27 mouse cellular contexts compared by ENCODE assay signal in genomic region chr3:127720050-127720449, GRCm38 (mm10).
DNase-seq lines count a peak whose midpoint lies in the region; ATAC-seq lines count a peak whose summit lies in the region.
"Had no signal": no experiment of that assay in that cellular context is flagged by ENCODE, and none has a peak within 500 bp of the region (broad histone marks: within the 10 kb centered on the region; RNA-seq: fewer than 3 reads in every experiment).

No protein-coding gene starts in this region.

- ATAC-seq in hindbrain, embryonic 12.5 days (ENCODE audit: low FRiP score) = no peak
- no peak for ATAC-seq in midbrain, embryonic 14.5 days (ENCODE audit: low FRiP score, low TSS enrichment)
- ATAC-seq in midbrain, embryonic 13.5 days = peak; percentile 59
- ATAC-seq in neural tube, embryonic 15.5 days (ENCODE audit: low FRiP score) = no peak
- ATAC-seq in cerebellum, adult (ENCODE audit: insufficient number of reproducible peaks, low FRiP score, low TSS enrichment) = no peak
- ATAC-seq: lung, postnatal 0 days; Patski had no signal

- no peak for DNase-seq in hindbrain, embryonic 10.5 days (ENCODE audit: low spot score)
- no peak for DNase-seq in midbrain, embryonic 10.5 days (ENCODE audit: low spot score)
- DNase-seq in midbrain, embryonic 14.5 days = no peak
- DNase-seq: adrenal gland, postnatal 36 days; B cell, adult 2 months; cerebellum, adult 11 months; cerebellum, adult 9-11 months; gastrocnemius, postnatal 25 days; heart, adult 2 months; heart, postnatal 36 days; kidney, adult 9 months; kidney, postnatal 4 days; liver, embryonic 13.5 days; right cerebral cortex, adult 18-20 months; thymus, adult 18-20 months; thymus, postnatal 36 days had no signal

- peaks cover 31% of the 10 kb centered on the region for H3K27me3 ChIP-seq in hindbrain, embryonic 10.5 days (ENCODE audit: insufficient read depth, poor library complexity, severe bottlenecking)
- H3K27me3 ChIP-seq in hindbrain, embryonic 12.5 days = peaks cover 8% of the 10 kb centered on the region; the same call in 1 of the 2 replicates
- H3K27me3 ChIP-seq in midbrain, embryonic 10.5 days (ENCODE audit: low read depth, poor library complexity, severe bottlenecking) = peaks cover 56% of the 10 kb centered on the region
- H3K27me3 ChIP-seq in midbrain, embryonic 14.5 days (ENCODE audit: control insufficient read depth, insufficient read depth, low read length) = no peaks in the 10 kb centered on the region; the same call in 1 of the 2 replicates
- H3K27me3 ChIP-seq in midbrain, embryonic 13.5 days = peaks cover 42% of the 10 kb centered on the region
- 0 out of 2 replicates have a peak, but pooled peaks cover 12% of the 10 kb centered on the region for H3K27me3 ChIP-seq in neural tube, embryonic 15.5 days (replicated peaks)
- H3K27me3 ChIP-seq: CH12.LX; embryonic facial prominence, embryonic 15.5 days; heart, embryonic 15.5 days; hindbrain, embryonic 15.5 days; liver, embryonic 13.5 days; Patski had no signal

- H3K4me3 ChIP-seq in hindbrain, embryonic 10.5 days = no peak overlapping the region
- no peak overlapping the region for H3K4me3 ChIP-seq in hindbrain, embryonic 12.5 days
- no peak overlapping the region for H3K4me3 ChIP-seq in midbrain, embryonic 10.5 days
- no peak overlapping the region for H3K4me3 ChIP-seq in midbrain, embryonic 14.5 days (replicated peaks; ENCODE audit: low read depth, low read length)
- no peak overlapping the region for H3K4me3 ChIP-seq in midbrain, embryonic 13.5 days (replicated peaks)
- no peak overlapping the region for H3K4me3 ChIP-seq in neural tube, embryonic 15.5 days (replicated peaks)
- H3K4me3 ChIP-seq: embryonic facial prominence, embryonic 15.5 days; heart, adult 2 months; heart, embryonic 15.5 days; hindbrain, embryonic 15.5 days; liver, embryonic 13.5 days had no signal

- H3K4me1 ChIP-seq in hindbrain, embryonic 10.5 days (replicated peaks) = peaks cover 37% of the 10 kb centered on the region
- H3K4me1 ChIP-seq in hindbrain, embryonic 12.5 days = peaks cover 16% of the 10 kb centered on the region
- peaks cover 49% of the 10 kb centered on the region for H3K4me1 ChIP-seq in midbrain, embryonic 10.5 days
- 0 out of 2 replicates have a peak, but pooled peaks cover 8% of the 10 kb centered on the region for H3K4me1 ChIP-seq in midbrain, embryonic 14.5 days (ENCODE audit: control insufficient read depth, insufficient read depth, low read length)
- peaks cover 20% of the 10 kb centered on the region for H3K4me1 ChIP-seq in midbrain, embryonic 13.5 days (replicated peaks)
- H3K4me1 ChIP-seq in neural tube, embryonic 15.5 days = 0 out of 2 replicates have a peak, but pooled peaks cover 5% of the 10 kb centered on the region
- H3K4me1 ChIP-seq: embryonic facial prominence, embryonic 15.5 days; hindbrain, embryonic 15.5 days; liver, embryonic 13.5 days had no signal

- no peak overlapping the region for H3K9ac ChIP-seq in hindbrain, embryonic 12.5 days
- no peak overlapping the region for H3K9ac ChIP-seq in midbrain, embryonic 14.5 days (replicated peaks; ENCODE audit: low read length)
- H3K9ac ChIP-seq in midbrain, embryonic 13.5 days (replicated peaks) = no peak overlapping the region
- no peak overlapping the region for H3K9ac ChIP-seq in neural tube, embryonic 15.5 days (replicated peaks)
- H3K9ac ChIP-seq: embryonic facial prominence, embryonic 15.5 days; heart, embryonic 15.5 days; hindbrain, embryonic 15.5 days; liver, embryonic 13.5 days had no signal

- no peak overlapping the region for H3K4me2 ChIP-seq in hindbrain, embryonic 12.5 days (replicated peaks)
- H3K4me2 ChIP-seq in midbrain, embryonic 14.5 days (ENCODE audit: low read length) = no peak overlapping the region
- H3K4me2 ChIP-seq in midbrain, embryonic 13.5 days (replicated peaks) = peak overlapping the region; percentile 19
- H3K4me2 ChIP-seq in neural tube, embryonic 15.5 days = peak overlapping the region; percentile 11; the same call in 1 of the 2 replicates
- H3K4me2 ChIP-seq: embryonic facial prominence, embryonic 15.5 days; heart, embryonic 15.5 days; hindbrain, embryonic 15.5 days; liver, embryonic 13.5 days had no signal

- 67% methylated on average over 6 of the region's 6 CpGs for WGBS in hindbrain, embryonic 10.5 days
- WGBS in hindbrain, embryonic 12.5 days = 50% methylated on average over 6 of the region's 6 CpGs
- 61% methylated on average over 6 of the region's 6 CpGs for WGBS in midbrain, embryonic 10.5 days
- 46% methylated on average over 6 of the region's 6 CpGs for WGBS in midbrain, embryonic 14.5 days
- 50% methylated on average over 6 of the region's 6 CpGs for WGBS in midbrain, embryonic 13.5 days
- WGBS in neural tube, embryonic 15.5 days = 11% methylated on average over 6 of the region's 6 CpGs

- no peaks in the 10 kb centered on the region for H3K36me3 ChIP-seq in hindbrain, embryonic 10.5 days
- no peaks in the 10 kb centered on the region for H3K36me3 ChIP-seq in hindbrain, embryonic 12.5 days
- no peaks in the 10 kb centered on the region for H3K36me3 ChIP-seq in midbrain, embryonic 10.5 days
- H3K36me3 ChIP-seq in midbrain, embryonic 14.5 days (ENCODE audit: control insufficient read depth, insufficient read depth, low read length) = no peaks in the 10 kb centered on the region
- H3K36me3 ChIP-seq in midbrain, embryonic 13.5 days = no peaks in the 10 kb centered on the region
- no peaks in the 10 kb centered on the region for H3K36me3 ChIP-seq in neural tube, embryonic 15.5 days
- H3K36me3 ChIP-seq: embryonic facial prominence, embryonic 15.5 days; G1E; heart, embryonic 15.5 days; hindbrain, embryonic 15.5 days; liver, embryonic 13.5 days had no signal

- H3K9me3 ChIP-seq in hindbrain, embryonic 10.5 days = no peaks in the 10 kb centered on the region
- H3K9me3 ChIP-seq in hindbrain, embryonic 12.5 days (replicated peaks) = no peaks in the 10 kb centered on the region
- no peaks in the 10 kb centered on the region for H3K9me3 ChIP-seq in midbrain, embryonic 10.5 days (replicated peaks)
- H3K9me3 ChIP-seq in midbrain, embryonic 14.5 days (ENCODE audit: control insufficient read depth, low read length) = no peaks in the 10 kb centered on the region
- no peaks in the 10 kb centered on the region for H3K9me3 ChIP-seq in midbrain, embryonic 13.5 days
- no peaks in the 10 kb centered on the region for H3K9me3 ChIP-seq in neural tube, embryonic 15.5 days (replicated peaks)
- H3K9me3 ChIP-seq: embryonic facial prominence, embryonic 15.5 days; G1E; heart, embryonic 15.5 days; hindbrain, embryonic 15.5 days; liver, embryonic 13.5 days had no signal

- H3K27ac ChIP-seq in hindbrain, embryonic 10.5 days = peak overlapping the region; percentile 35; the same call in 1 of the 2 replicates
- no peak overlapping the region for H3K27ac ChIP-seq in hindbrain, embryonic 12.5 days
- peak overlapping the region; percentile 67 for H3K27ac ChIP-seq in midbrain, embryonic 10.5 days (replicated peaks)
- H3K27ac ChIP-seq in midbrain, embryonic 14.5 days (replicated peaks; ENCODE audit: low read depth, low read length) = no peak overlapping the region
- no peak overlapping the region for H3K27ac ChIP-seq in midbrain, embryonic 13.5 days
- no peak overlapping the region for H3K27ac ChIP-seq in neural tube, embryonic 15.5 days (replicated peaks)
- H3K27ac ChIP-seq: embryonic facial prominence, embryonic 15.5 days; heart, adult 2 months; heart, embryonic 15.5 days; hindbrain, embryonic 15.5 days; liver, embryonic 13.5 days had no signal

Comparison
In these comparisons a context has a peak if more than half of its experiments do, and no peak if none do; other contexts are left out.
1. H3K27ac ChIP-seq: peak in hindbrain, embryonic 10.5 days (single experiment) and midbrain, embryonic 10.5 days (single experiment); none in hindbrain, embryonic 12.5 days (single experiment), midbrain, embryonic 14.5 days (single experiment), midbrain, embryonic 13.5 days (single experiment) and neural tube, embryonic 15.5 days (single experiment).
2. H3K4me2 ChIP-seq: peak in midbrain, embryonic 13.5 days (single experiment) and neural tube, embryonic 15.5 days (single experiment); none in hindbrain, embryonic 12.5 days (single experiment) and midbrain, embryonic 14.5 days (single experiment).